ENCODE assay signal across 8 mouse cellular contexts in genomic region chr3:138526073-138526915, GRCm38 (mm10). TPM values are rescaled to one million over a fixed set of nuclear protein-coding genes. Genes with fewer than 3 reads are reported as not detected.
A peak's percentile ranks its signal among the peaks of the same experiment; 100 is the strongest.
DNase-seq lines count a peak whose midpoint lies in the region; ATAC-seq and TF ChIP-seq lines count a peak whose summit lies in the region.

TSS of gene Eif4e (plus strand) at chr3:138526179.

- H3K9ac ChIP-seq in forebrain, embryonic 15.5 days (replicated peaks): peak within 1 kb of the TSS; percentile 55
- H3K9ac ChIP-seq in lung, embryonic 15.5 days: peak within 1 kb of the TSS; percentile 65

- TF ChIP-seq POLR2A in bone marrow macrophage, adult 2 months (IDR thresholded peaks at IDR 0.05; ENCODE audit: borderline replicate concordance, low read depth, low read length): no peak
- TF ChIP-seq POLR2A in olfactory bulb, adult 2 months (IDR thresholded peaks at IDR 0.05; ENCODE audit: insufficient read depth, low read depth, low read length): no peak

- H3K36me3 ChIP-seq in E14TG2a.4 (ENCODE audit: insufficient read depth, low read length): peaks cover 4% of the 10 kb centered on the region; the same call in 1 of the 2 replicates
- H3K36me3 ChIP-seq in forebrain, embryonic 15.5 days: no peaks in the 10 kb centered on the region
- no peaks in the 10 kb centered on the region for H3K36me3 ChIP-seq in lung, embryonic 15.5 days

- H3K4me1 ChIP-seq in E14TG2a.4 (replicated peaks; ENCODE audit: low read depth, low read length): peaks cover 40% of the 10 kb centered on the region
- H3K4me1 ChIP-seq in bone marrow macrophage, adult 2 months (ENCODE audit: control insufficient read depth, insufficient read depth, low read length): peaks cover 35% of the 10 kb centered on the region
- peaks cover 30% of the 10 kb centered on the region for H3K4me1 ChIP-seq in forebrain, embryonic 15.5 days
- H3K4me1 ChIP-seq in lung, embryonic 15.5 days: peaks cover 35% of the 10 kb centered on the region
- peaks cover 7% of the 10 kb centered on the region for H3K4me1 ChIP-seq in olfactory bulb, adult 2 months (ENCODE audit: control insufficient read depth, insufficient read depth, low read length)

- WGBS in forebrain, embryonic 15.5 days: 2% methylated on average over 39 of the region's 39 CpGs
- 4% methylated on average over 39 of the region's 39 CpGs for WGBS in lung, embryonic 15.5 days
- WGBS in olfactory bulb, adult 2 months: 6% methylated on average over 39 of the region's 39 CpGs

- peak; percentile 56 to 64 for DNase-seq in heart, postnatal 36 days
- peak in 1 of 2 experiments; percentile 28 for DNase-seq in layer of hippocampus, adult 2 months (ENCODE audit: low spot score in 2 of 2)
- DNase-seq in thymus, postnatal 36 days: peak; percentile 43 to 62

- peak within 1 kb of the TSS; percentile 89 for H3K4me3 ChIP-seq in E14TG2a.4 (replicated peaks; ENCODE audit: low read length)
- peak within 1 kb of the TSS; percentile 68 for H3K4me3 ChIP-seq in bone marrow macrophage, adult 2 months (ENCODE audit: insufficient read depth, low read length)
- peak within 1 kb of the TSS; percentile 72 for H3K4me3 ChIP-seq in forebrain, embryonic 15.5 days
- H3K4me3 ChIP-seq in layer of hippocampus, adult 2 months: peak within 1 kb of the TSS; percentile 83
- peak within 1 kb of the TSS; percentile 100 for H3K4me3 ChIP-seq in lung, embryonic 15.5 days
- H3K4me3 ChIP-seq in olfactory bulb, adult 2 months (ENCODE audit: insufficient read depth, low read depth, low read length): peak within 1 kb of the TSS; percentile 66

- peaks cover 22% of the 10 kb centered on the region for H3K27me3 ChIP-seq in E14TG2a.4 (ENCODE audit: insufficient read depth, low read length)
- no peaks in the 10 kb centered on the region for H3K27me3 ChIP-seq in forebrain, embryonic 15.5 days
- H3K27me3 ChIP-seq in lung, embryonic 15.5 days: no peaks in the 10 kb centered on the region

- TF ChIP-seq CTCF in E14TG2a.4 (conservative IDR thresholded peaks at IDR 0.05; ENCODE audit: low read length): no peak
- TF ChIP-seq CTCF in bone marrow macrophage, adult 2 months (IDR thresholded peaks at IDR 0.05; ENCODE audit: low read depth, low read length): no peak
- no peak for TF ChIP-seq CTCF in layer of hippocampus, adult 2 months (conservative IDR thresholded peaks at IDR 0.05)
- no peak for TF ChIP-seq CTCF in olfactory bulb, adult 2 months (IDR thresholded peaks at IDR 0.05; ENCODE audit: insufficient read depth, low read depth, low read length)

- no peaks in the 10 kb centered on the region for H3K9me3 ChIP-seq in E14TG2a.4 (ENCODE audit: low read length)
- no peaks in the 10 kb centered on the region for H3K9me3 ChIP-seq in forebrain, embryonic 15.5 days
- no peaks in the 10 kb centered on the region for H3K9me3 ChIP-seq in lung, embryonic 15.5 days

- H3K4me2 ChIP-seq in forebrain, embryonic 15.5 days (replicated peaks): peak within 1 kb of the TSS; percentile 94
- peak within 1 kb of the TSS; percentile 78 for H3K4me2 ChIP-seq in lung, embryonic 15.5 days

- intact Hi-C loops in heart, postnatal 36 days (cut with DNase I): loop anchor here (2.0 to 5.0 kb wide), 4 partner anchors 35 to 664 kb away; partner anchors contain the start of genes Adh5, H2afz and Tspan5

- H3K27ac ChIP-seq in bone marrow macrophage, adult 2 months (ENCODE audit: insufficient read depth, low read depth, low read length): peak within 1 kb of the TSS; percentile 93
- H3K27ac ChIP-seq in forebrain, embryonic 15.5 days (replicated peaks): peak within 1 kb of the TSS; percentile 70
- H3K27ac ChIP-seq in layer of hippocampus, adult 2 months: peak within 1 kb of the TSS; percentile 94
- H3K27ac ChIP-seq in lung, embryonic 15.5 days: peak within 1 kb of the TSS; percentile 93
- H3K27ac ChIP-seq in olfactory bulb, adult 2 months (ENCODE audit: insufficient read depth, low read depth, low read length): peak within 1 kb of the TSS; percentile 59

- peak; percentile 51 for ATAC-seq in forebrain, embryonic 15.5 days (replicated peaks)
- peak; percentile 32; the same call in 1 of the 2 replicates for ATAC-seq in lung, embryonic 15.5 days (ENCODE audit: borderline replicate concordance, extremely low read depth, low FRiP score, low TSS enrichment)

RNA-seq across cellular contexts. Expression of gene Eif4e, which starts in this region (rescaled TPM):
- polyA plus RNA-seq in bone marrow macrophage, adult 2 months (2012; ENCODE audit: insufficient read depth, insufficient read length, missing spikeins): 92.7 and 102 TPM in 2 replicates
- 360 and 371 TPM in 2 replicates for polyA plus RNA-seq in forebrain, embryonic 15.5 days (2015; fragmentation: Nextera tagmentation; extraction: Ambion mirVana)
- total RNA-seq in heart, postnatal 36 days (2021): 100 to 1,000 TPM; 176 to 192 TPM
- total RNA-seq in layer of hippocampus, adult 2 months (2021): 100 to 1,000 TPM; 180 to 182 TPM
- polyA plus RNA-seq in lung, embryonic 15.5 days (2015; fragmentation: Nextera tagmentation; extraction: Ambion mirVana): 343 and 357 TPM in 2 replicates
- 280 TPM in 1 of 2 replicates, not detected in the other for polyA plus RNA-seq in olfactory bulb, adult 2 months (2012; ENCODE audit: insufficient read depth, insufficient read length, low replicate concordance, missing spikeins)
